Mouse (Mus musculus) splenic B cell, adult 2 months (primary cell): ENCODE results near the gene B3gnt2.

Experiments
- DNase-seq: peaks from one replicate; pipeline ENCODE4 v3.0.0-alpha.2; 2011; ENCODE audit warnings: low read depth, low spot score
- H3K27me3 ChIP-seq: 2 replicates; pipeline ENCODE4 v1.6.1; 2012; ENCODE audit warnings: mild to moderate bottlenecking, low read length, moderate library complexity, mixed read lengths; ENCODE audit not compliant: control insufficient read depth, poor library complexity, insufficient read depth, severe bottlenecking
- H3K36me3 ChIP-seq: 2 replicates; pipeline ENCODE4 v1.6.1; 2012; ENCODE audit warnings: mild to moderate bottlenecking, low read length, moderate library complexity, mixed read lengths; ENCODE audit not compliant: control insufficient read depth, poor library complexity, insufficient read depth, severe bottlenecking

Gene B3gnt2

DNA sequence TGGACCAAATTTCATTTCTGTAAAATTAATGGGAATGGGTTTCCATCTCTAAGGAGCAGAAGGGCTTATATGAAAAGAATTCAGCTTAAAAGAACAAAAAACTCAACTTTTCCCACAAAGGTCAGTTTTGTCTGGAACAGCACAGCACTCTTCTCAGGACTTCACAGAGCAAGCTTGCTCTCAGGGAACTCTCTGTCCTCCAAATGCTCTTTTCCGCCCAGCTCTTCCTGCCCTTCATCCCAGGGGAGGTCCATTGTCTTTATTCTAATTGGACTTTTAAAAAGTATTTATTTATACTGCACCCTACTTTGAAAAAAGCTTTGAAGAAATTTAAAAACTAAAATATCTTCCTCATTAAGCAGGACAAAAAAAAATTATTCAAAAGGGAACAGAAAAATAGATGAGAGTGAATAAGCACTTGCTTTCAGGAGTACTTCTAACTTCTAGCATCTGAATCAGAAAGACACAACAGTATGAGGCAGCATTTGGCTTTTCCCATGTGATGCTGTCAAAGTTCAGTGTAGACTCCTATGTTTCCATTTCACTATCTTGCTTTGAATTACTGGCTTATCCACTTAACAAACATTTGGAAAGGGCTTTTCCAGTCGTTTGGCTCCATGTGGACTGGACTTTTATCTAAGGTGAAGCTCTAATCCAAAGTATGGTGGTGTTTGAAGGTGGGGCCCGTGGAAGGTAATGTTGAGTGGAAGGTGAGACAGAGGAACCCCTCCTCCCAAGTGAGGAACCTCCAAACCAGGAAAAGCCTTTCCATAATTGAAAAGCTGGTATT, 19.8 kb upstream of the B3gnt2 start:
- DNase-seq = no peak
- Histone ChIP-seq H3K27me3 (no peaks in the 10 kb centered on the region), H3K36me3 (no peaks in the 10 kb centered on the region)

- Histone ChIP-seq H3K27me3 (no peaks in the 10 kb centered on the region), H3K36me3 (no peaks in the 10 kb centered on the region)
- peak; percentile 13 for DNase-seq
Observed at GRCm38 (mm10) chr11:22879645-22880044, 18.9 kb upstream of the B3gnt2 start.

DNA sequence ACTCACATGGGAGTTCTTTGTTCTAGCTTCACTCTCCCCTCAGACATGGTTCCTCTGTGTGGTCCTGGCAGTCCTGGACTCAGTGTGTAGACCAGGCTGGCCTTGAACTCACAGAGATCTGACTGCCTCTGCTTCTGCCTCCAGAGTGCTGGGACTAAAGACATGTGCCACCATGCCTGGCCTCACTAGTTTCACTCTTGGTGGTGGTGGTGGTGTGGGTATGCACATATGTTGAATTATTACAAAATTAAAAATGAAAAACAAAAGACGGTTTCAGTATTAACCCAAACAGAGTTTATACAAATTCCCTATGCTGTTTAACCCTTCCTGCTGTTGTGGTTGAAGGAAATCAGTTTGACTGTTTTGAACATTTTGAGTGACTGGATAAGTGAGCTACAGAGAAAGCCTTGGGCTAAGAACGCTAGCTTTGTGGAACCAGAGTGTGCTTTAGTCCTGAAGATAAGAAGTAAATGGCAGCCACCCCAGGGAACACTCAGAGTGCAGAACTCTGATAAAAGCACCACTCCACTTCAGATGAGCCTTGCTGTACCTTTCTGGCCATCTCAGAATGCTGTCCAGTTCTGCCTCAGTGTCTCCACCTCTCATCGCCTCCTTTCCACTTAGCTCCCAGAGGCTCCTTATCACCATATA, 16.0 kb upstream of the B3gnt2 start:
- DNase-seq = no peak
- no peaks in the 10 kb centered on the region for H3K27me3 ChIP-seq
- H3K36me3 ChIP-seq = no peaks in the 10 kb centered on the region

- Histone ChIP-seq H3K27me3 (no peaks in the 10 kb centered on the region), H3K36me3 (no peaks in the 10 kb centered on the region)
- DNase-seq = no peak
Observed at GRCm38 (mm10) chr11:22875279-22875678, 14.5 kb upstream of the B3gnt2 start.

GRCm38 (mm10) chr11:22874747-22875146, 14.0 kb upstream of the B3gnt2 start:
- DNase-seq = no peak
- no peaks in the 10 kb centered on the region for H3K27me3 ChIP-seq
- H3K36me3 ChIP-seq = no peaks in the 10 kb centered on the region

- H3K27me3 ChIP-seq = no peaks in the 10 kb centered on the region
- no peak for DNase-seq
- H3K36me3 ChIP-seq = no peaks in the 10 kb centered on the region
Observed at GRCm38 (mm10) chr11:22873383-22873782, 12.6 kb upstream of the B3gnt2 start.

- no peaks in the 10 kb centered on the region for H3K27me3 ChIP-seq
- DNase-seq = no peak
- H3K36me3 ChIP-seq = no peaks in the 10 kb centered on the region
Observed at GRCm38 (mm10) chr11:22872307-22872680, 11.5 kb upstream of the B3gnt2 start.

DNA sequence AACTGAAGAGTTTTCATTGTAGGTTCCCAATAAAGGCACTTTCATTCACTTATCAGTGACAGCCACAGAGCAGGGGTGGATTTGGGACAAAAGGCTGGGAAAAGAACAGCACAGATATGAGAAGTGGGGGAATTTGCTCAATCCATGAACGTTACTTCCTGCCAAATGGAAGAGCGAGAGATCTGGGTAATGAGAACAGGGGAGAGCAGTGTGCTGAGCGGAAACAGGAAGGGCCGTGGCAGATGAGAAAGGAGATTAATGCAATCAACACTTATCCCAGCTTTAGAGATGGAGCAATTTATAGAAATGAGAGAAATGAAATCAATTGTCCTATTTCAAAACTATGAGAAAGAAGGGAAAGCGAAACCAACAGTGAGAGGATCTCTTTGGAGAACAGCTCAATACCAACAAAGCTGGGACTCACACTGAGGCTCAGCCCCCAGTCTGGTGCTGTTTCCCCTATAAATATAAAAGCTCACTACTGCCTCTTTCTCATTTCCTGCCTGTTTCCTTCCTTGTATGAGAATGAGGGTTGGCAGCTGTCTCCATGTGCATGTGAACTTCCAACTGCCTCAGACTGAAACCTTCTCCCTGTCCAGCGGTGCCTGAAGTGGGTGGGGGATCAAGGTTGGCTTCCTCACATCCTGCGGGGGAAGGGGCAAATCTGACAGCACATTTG, 11.0 kb upstream of the B3gnt2 start:
- peak; percentile 46 for DNase-seq
- no peaks in the 10 kb centered on the region for H3K36me3 ChIP-seq
- no peaks in the 10 kb centered on the region for H3K27me3 ChIP-seq

- Histone ChIP-seq H3K27me3 (no peaks in the 10 kb centered on the region), H3K36me3 (no peaks in the 10 kb centered on the region)
- no peak for DNase-seq
Observed at GRCm38 (mm10) chr11:22868582-22868981, 7.8 kb upstream of the B3gnt2 start.

GRCm38 (mm10) chr11:22867691-22868090, 6.9 kb upstream of the B3gnt2 start:
- H3K36me3 ChIP-seq = no peaks in the 10 kb centered on the region
- no peak for DNase-seq
- H3K27me3 ChIP-seq = no peaks in the 10 kb centered on the region

DNA sequence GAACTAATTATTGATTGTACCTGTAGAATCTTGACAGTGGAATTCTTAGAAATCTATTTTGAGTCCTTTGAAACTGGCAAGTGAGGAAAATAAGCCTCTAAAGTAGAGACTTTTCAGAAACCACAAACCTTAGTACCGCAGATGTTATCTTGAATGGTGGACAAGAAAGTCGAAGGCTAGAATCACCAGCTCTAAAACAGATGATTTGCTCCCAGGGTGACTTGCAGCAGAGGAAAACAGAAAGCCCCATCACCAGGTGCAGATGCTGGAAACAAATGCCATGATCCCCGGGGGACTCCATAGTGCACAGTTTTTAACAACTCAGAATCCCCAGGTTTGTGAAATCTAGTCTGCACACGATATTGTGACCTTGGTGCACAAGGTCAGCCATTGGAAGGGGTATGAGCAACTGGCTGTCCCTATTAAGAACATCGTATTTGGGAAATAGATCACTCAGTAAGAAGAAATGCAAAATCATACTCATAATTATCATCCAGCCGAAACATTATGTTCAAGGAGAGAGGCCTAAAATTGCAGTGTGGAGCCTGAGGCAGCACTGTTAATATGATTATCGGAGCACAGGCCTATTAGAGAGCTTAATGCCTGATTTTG, 5.0 kb upstream of the B3gnt2 start:
- DNase-seq = no peak

GRCm38 (mm10) chr11:22864305-22865060, 3.7 kb upstream of the B3gnt2 start:
- H3K36me3 ChIP-seq = no peaks in the 10 kb centered on the region
- H3K27me3 ChIP-seq = no peaks in the 10 kb centered on the region
- no peak for DNase-seq

More for the DNA sequence above, 5.0 kb upstream of the B3gnt2 start:
- no peaks in the 10 kb centered on the region for H3K27me3 ChIP-seq
- H3K36me3 ChIP-seq = no peaks in the 10 kb centered on the region

DNA sequence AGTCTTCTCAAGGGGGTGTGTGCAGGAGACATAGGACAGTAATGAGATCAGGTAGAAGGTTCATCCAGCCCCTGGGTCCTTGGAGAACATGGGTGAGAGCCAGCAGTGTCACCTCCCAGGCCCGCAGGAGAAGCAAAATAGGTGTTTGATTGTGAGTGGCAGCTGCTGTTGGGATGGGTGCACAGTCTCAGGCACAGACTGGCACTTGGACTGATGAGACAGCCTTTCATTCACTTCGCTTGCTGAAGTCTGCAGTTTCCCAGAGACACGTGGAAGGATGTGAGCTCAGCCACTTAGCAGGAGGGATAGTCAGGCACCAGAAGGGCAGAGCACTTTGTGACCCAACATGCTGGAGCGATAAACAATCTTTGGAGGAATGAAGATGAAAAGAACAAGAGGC, 2.8 kb upstream of the B3gnt2 start:
- H3K27me3 ChIP-seq = no peaks in the 10 kb centered on the region
- DNase-seq = no peak
- H3K36me3 ChIP-seq = no peaks in the 10 kb centered on the region

DNA sequence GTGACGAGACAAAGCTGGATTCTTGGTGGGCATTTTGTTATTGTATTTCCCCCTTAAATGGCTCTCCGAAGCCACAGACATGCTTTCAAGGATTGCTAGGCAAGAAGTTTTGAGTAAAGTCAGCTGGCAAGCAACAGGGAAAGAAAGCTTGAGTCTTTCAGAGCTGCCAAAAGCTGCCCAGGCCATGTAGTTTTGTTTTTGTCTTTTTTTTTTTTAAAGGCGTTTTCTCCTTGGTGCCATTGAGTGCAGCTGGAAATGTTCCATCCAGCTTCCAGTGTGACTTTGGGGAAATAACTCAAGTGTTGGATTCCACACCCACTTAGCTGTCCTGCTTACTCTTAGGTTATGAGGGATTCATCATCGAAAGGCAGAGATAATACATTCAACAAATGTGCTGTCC, 554 bp upstream of the B3gnt2 start:
- Histone ChIP-seq H3K36me3 (no peaks in the 10 kb centered on the region), H3K27me3 (no peaks in the 10 kb centered on the region)
- DNase-seq = no peak
